Mouse (Mus musculus): ENCODE measurements around the gene Mfng.

The Mfng gene

GRCm38 (mm10) chr15:78773290-78773729 is at the start of gene Mfng:
TSS of gene Mfng (minus strand) at chr15:78773475.
- DNase-seq: no peak

GRCm38 (mm10) chr15:78816074-78816391 is 42.8 kb upstream of the Mfng start:
- DNase-seq: no peak

- DNase-seq: no peak
Measured at GRCm38 (mm10) chr15:78815314-78816073, 42.2 kb upstream of the Mfng start.

- no peak for DNase-seq
Measured at GRCm38 (mm10) chr15:78813603-78814002, 40.3 kb upstream of the Mfng start.

- no peak for DNase-seq
Measured at GRCm38 (mm10) chr15:78810146-78810545, 36.9 kb upstream of the Mfng start.

GRCm38 (mm10) chr15:78809739-78810138 is 36.5 kb upstream of the Mfng start:
- no peak for DNase-seq

- DNase-seq: no peak
Measured at GRCm38 (mm10) chr15:78808980-78809379, 35.7 kb upstream of the Mfng start.

GRCm38 (mm10) chr15:78807141-78807540 is 33.9 kb upstream of the Mfng start:
- DNase-seq: no peak

GRCm38 (mm10) chr15:78806614-78807013 is 33.3 kb upstream of the Mfng start:
- DNase-seq: no peak

GRCm38 (mm10) chr15:78805351-78805750 is 32.1 kb upstream of the Mfng start:
- DNase-seq: no peak

- no peak for DNase-seq
Measured at GRCm38 (mm10) chr15:78804326-78804725, 31.1 kb upstream of the Mfng start.

GRCm38 (mm10) chr15:78803499-78803900 is 30.2 kb upstream of the Mfng start:
- no peak for DNase-seq

GRCm38 (mm10) chr15:78802776-78803391 is 29.6 kb upstream of the Mfng start, which contains the start of gene Card10:
TSS of gene Card10 (minus strand) at chr15:78803042.
- no peak for DNase-seq

- no peak for DNase-seq
Measured at GRCm38 (mm10) chr15:78801971-78802741, 28.9 kb upstream of the Mfng start.

- DNase-seq: no peak
Measured at GRCm38 (mm10) chr15:78801571-78801970, 28.3 kb upstream of the Mfng start.

GRCm38 (mm10) chr15:78799029-78799428 is 25.8 kb upstream of the Mfng start:
- no peak for DNase-seq

GRCm38 (mm10) chr15:78797060-78797329 is 23.7 kb upstream of the Mfng start:
- DNase-seq: no peak

GRCm38 (mm10) chr15:78796196-78797059 is 23.2 kb upstream of the Mfng start:
- DNase-seq: no peak

- no peak for DNase-seq
Measured at GRCm38 (mm10) chr15:78790990-78791389, 17.7 kb upstream of the Mfng start.

GRCm38 (mm10) chr15:78790451-78790850 is 17.2 kb upstream of the Mfng start:
- no peak for DNase-seq

- no peak for DNase-seq
Measured at GRCm38 (mm10) chr15:78789721-78790323, 16.5 kb upstream of the Mfng start.

GRCm38 (mm10) chr15:78788042-78788441 is 14.8 kb upstream of the Mfng start:
- DNase-seq: no peak
